Mouse (Mus musculus): Measurements from ENCODE around the gene Itgb7. TPM values are rescaled to one million over a fixed set of nuclear protein-coding genes. Genes with fewer than 3 reads are reported as not detected.
A peak's percentile ranks its signal among the peaks of the same experiment; 100 is the strongest.

The Itgb7 gene
- total and polyA plus RNA-seq, 3 experiments = 7.4 to 15.2 TPM; not detected in 1

DNA sequence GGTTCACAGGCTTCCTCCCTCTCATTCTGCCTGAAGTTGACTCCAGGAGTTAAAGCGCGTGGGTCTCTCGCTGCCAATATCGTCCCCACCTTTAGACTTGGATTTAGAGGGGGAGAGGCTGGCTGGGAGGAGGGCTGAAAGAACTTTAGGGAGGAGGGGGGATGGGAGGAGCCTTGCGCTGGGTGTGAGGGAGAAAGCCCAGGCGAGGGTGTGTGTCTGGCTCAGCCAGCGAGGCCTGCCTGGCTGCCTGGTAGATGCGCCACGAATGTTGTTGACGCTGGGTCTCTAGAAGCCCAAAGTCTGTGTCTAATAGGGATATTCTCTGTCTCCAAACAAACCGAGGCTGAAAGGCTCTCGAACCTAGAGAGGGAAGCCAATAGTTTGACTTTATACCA lies 26.3 kb upstream of the Itgb7 start:
- Histone ChIP-seq H3K79me2 (ENCODE audit: control insufficient read depth, insufficient read depth, low read length, poor library complexity) (no peaks in the 10 kb centered on the region), H3K36me3 (ENCODE audit: control insufficient read depth in 1 of 2, insufficient read depth in 2 of 2, low read length in 2 of 2) (no peaks in the 10 kb centered on the region), H3K4me3 (ENCODE audit: control insufficient read depth in 1 of 2, insufficient read depth in 1 of 2, low read depth in 2 of 2, low read length in 2 of 2) (no peak overlapping the region), H3K4me1 (ENCODE audit: control insufficient read depth in 1 of 2, insufficient read depth in 2 of 2, low read length in 2 of 2) (peaks cover 0 to 3% of the 10 kb centered on the region in 2 experiments; a peak in 2 of 4 replicates), H3K27ac (ENCODE audit: control insufficient read depth, low read depth, low read length) (no peak overlapping the region), H3K27me3 (ENCODE audit: control insufficient read depth in 1 of 2, insufficient read depth in 2 of 2, low read length in 2 of 2) (peaks cover 66 to 74% of the 10 kb centered on the region in 2 experiments), H3K9me3 (replicated peaks; ENCODE audit: insufficient read depth, low read length) (no peaks in the 10 kb centered on the region), H3K9ac (ENCODE audit: control insufficient read depth, low read depth, low read length, poor library complexity, severe bottlenecking) (no peak overlapping the region)
- DNase-seq (ENCODE audit: low read depth, low spot score) = no peak
- TF ChIP-seq MXI1 (IDR thresholded peaks at IDR 0.05; ENCODE audit: low read depth, low read length) = no peak
- TF ChIP-seq MAZ (IDR thresholded peaks at IDR 0.05; ENCODE audit: low read depth, low read length) = 0 out of 2 replicates have a peak, but pooled peaks have one; percentile 28

DNA sequence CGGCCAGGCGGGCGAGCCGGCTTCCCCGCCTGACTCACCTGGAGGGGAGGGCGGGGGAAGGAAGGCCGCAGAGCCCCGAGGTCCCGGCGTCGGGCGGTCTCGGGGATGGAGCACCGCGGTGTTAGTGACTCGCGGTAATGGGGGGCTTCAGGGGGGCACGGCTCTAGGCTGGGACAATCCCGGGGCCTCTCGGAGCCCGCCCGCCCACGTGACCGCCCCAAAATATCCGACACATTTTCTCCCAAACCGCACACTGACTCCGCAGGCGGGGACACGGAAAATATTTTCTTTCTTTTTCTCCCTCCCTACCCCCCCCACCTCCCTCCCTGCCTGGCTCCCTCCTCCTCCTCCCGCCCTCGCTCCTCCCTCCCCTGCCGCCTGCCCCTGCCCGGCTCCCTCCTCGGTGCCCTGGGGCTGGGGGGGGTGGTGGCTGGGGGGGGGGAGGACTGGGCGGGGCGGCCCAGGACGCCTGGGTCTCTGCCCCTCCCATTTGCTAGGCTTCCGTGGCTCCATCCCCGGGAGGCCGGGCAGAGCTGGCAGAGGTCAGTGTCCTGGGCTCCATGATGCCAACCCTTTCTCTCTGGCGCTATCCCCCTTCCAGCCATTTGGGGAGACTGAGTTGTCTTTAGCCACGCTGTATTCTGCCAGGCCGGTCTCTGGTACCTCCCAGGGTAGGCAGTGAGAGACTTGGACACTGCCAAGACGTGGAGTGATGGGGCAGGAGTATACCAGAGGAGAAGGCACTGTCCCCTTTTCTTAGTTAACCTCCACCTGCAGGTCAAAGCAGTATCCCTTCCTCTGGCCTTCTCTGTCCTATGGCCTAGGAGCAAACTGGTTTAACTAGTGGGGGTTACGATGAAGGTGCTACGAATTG lies 25.7 kb upstream of the Itgb7 start, which contains the start of gene Rarg:
TSS of gene Rarg (minus strand) at position 316 of the 874 bp plus-strand sequence.
- Histone ChIP-seq H3K4me3 (ENCODE audit: control insufficient read depth in 1 of 2, insufficient read depth in 1 of 2, low read depth in 2 of 2, low read length in 2 of 2) (peak within 1 kb of the TSS; percentile 46 to 69), H3K36me3 (ENCODE audit: control insufficient read depth in 1 of 2, insufficient read depth in 2 of 2, low read length in 2 of 2) (no peaks in the 10 kb centered on the region), H3K9ac (ENCODE audit: control insufficient read depth, low read depth, low read length, poor library complexity, severe bottlenecking) (peak within 1 kb of the TSS; percentile 47), H3K4me1 (ENCODE audit: control insufficient read depth in 1 of 2, insufficient read depth in 2 of 2, low read length in 2 of 2) (peaks cover 0 to 3% of the 10 kb centered on the region in 2 experiments; a peak in 2 of 4 replicates), H3K9me3 (replicated peaks; ENCODE audit: insufficient read depth, low read length) (no peaks in the 10 kb centered on the region), H3K27me3 (ENCODE audit: control insufficient read depth in 1 of 2, insufficient read depth in 2 of 2, low read length in 2 of 2) (peaks cover 65 to 77% of the 10 kb centered on the region in 2 experiments), H3K79me2 (ENCODE audit: control insufficient read depth, insufficient read depth, low read length, poor library complexity) (no peaks in the 10 kb centered on the region), H3K27ac (ENCODE audit: control insufficient read depth, low read depth, low read length) (no peak within 1 kb of the TSS)
- TF ChIP-seq USF1 (IDR thresholded peaks at IDR 0.05; ENCODE audit: low read depth, low read length) (peak; percentile 83), MAZ (IDR thresholded peaks at IDR 0.05; ENCODE audit: low read depth, low read length) (no peak)
- no peak for DNase-seq (ENCODE audit: low read depth, low spot score)

DNA sequence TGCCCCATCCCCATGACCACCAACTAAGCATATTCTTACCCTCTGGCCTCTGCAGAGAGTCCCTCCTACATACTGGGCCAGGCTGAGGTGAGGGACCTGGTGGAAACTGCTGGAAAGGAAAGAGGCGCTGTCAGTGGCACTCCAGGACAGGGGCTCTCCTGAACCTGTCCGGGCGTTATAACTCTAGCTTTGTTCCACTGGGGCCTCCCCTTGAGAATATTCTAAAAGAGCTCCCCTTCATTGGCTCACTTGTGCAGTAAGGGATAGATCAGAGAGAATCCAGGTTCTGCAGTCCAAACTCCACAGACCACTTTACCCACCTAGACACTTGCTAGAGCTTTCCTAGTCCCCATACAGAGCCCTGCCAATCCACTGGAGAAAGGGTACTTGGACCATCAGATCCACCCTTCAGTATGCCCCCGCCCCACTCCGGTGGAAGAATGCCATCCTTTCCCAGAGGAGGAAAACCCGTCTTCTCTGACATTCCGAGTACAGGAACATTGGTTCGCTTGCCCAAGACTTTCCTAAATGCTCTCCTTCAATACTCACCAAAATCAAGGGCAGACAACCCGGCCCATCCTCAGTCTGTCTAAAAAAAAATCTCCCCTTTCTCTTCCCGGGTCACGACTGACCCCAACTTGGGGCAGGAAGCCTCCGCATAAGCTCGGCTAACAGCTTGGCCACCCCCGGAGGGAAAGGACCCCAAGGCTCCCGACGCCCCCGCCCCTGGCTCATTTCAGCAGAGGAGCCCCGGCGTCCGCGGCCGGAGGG lies 24.9 kb upstream of the Itgb7 start:
- Histone ChIP-seq H3K27ac (ENCODE audit: control insufficient read depth, low read depth, low read length) (no peak overlapping the region), H3K36me3 (ENCODE audit: control insufficient read depth in 1 of 2, insufficient read depth in 2 of 2, low read length in 2 of 2) (no peaks in the 10 kb centered on the region), H3K9ac (ENCODE audit: control insufficient read depth, low read depth, low read length, poor library complexity, severe bottlenecking) (peak overlapping the region; percentile 47), H3K79me2 (ENCODE audit: control insufficient read depth, insufficient read depth, low read length, poor library complexity) (no peaks in the 10 kb centered on the region), H3K4me3 (ENCODE audit: control insufficient read depth in 1 of 2, insufficient read depth in 1 of 2, low read depth in 2 of 2, low read length in 2 of 2) (peak overlapping the region; percentile 46 to 69), H3K4me1 (ENCODE audit: control insufficient read depth in 1 of 2, insufficient read depth in 2 of 2, low read length in 2 of 2) (peaks cover 0 to 3% of the 10 kb centered on the region in 2 experiments; a peak in 2 of 4 replicates), H3K27me3 (ENCODE audit: control insufficient read depth in 1 of 2, insufficient read depth in 2 of 2, low read length in 2 of 2) (peaks cover 66 to 72% of the 10 kb centered on the region in 2 experiments), H3K9me3 (replicated peaks; ENCODE audit: insufficient read depth, low read length) (no peaks in the 10 kb centered on the region)
- TF ChIP-seq MAZ (IDR thresholded peaks at IDR 0.05; ENCODE audit: low read depth, low read length) = no peak
- TF ChIP-seq ZKSCAN1 (IDR thresholded peaks at IDR 0.05; ENCODE audit: low read depth, low read length) = no peak
- TF ChIP-seq NRF1 (IDR thresholded peaks at IDR 0.05; ENCODE audit: insufficient read depth, low read depth, low read length, poor library complexity, severe bottlenecking) = no peak
- TF ChIP-seq GATA1 (IDR thresholded peaks at IDR 0.05; ENCODE audit: low read depth, low read length) = no peak
- TF ChIP-seq POLR2AphosphoS2 (IDR thresholded peaks at IDR 0.05; ENCODE audit: low read length) = no peak
- no peak for TF ChIP-seq MAX (IDR thresholded peaks at IDR 0.05; ENCODE audit: low read length)
- TF ChIP-seq ZNF384 (IDR thresholded peaks at IDR 0.05; ENCODE audit: low read depth, low read length) = no peak
- no peak for TF ChIP-seq ZMIZ1 (IDR thresholded peaks at IDR 0.05; ENCODE audit: low read depth, low read length)
- no peak for TF ChIP-seq USF1 (IDR thresholded peaks at IDR 0.05; ENCODE audit: low read depth, low read length)
- TF ChIP-seq POLR2AphosphoS5 (IDR thresholded peaks at IDR 0.05; ENCODE audit: borderline replicate concordance, low read depth, low read length) = no peak
- TF ChIP-seq HCFC1 (IDR thresholded peaks at IDR 0.05; ENCODE audit: low read depth, low read length) = no peak
- no peak for TF ChIP-seq ELF1 (IDR thresholded peaks at IDR 0.05; ENCODE audit: low read depth, low read length)
- TF ChIP-seq CHD2 (IDR thresholded peaks at IDR 0.05; ENCODE audit: low read length) = no peak
- no peak for TF ChIP-seq TCF12 (IDR thresholded peaks at IDR 0.05; ENCODE audit: low read depth, low read length)
- no peak for DNase-seq (ENCODE audit: low read depth, low spot score)

Data from MEL (cell line).